Mouse (Mus musculus) kidney, adult 2 months (tissue): Measurements from ENCODE around the gene Gstt4. TPM values are rescaled to one million over a fixed set of nuclear protein-coding genes. Genes with fewer than 3 reads are reported as not detected.
A peak's percentile ranks its signal among the peaks of the same experiment; 100 is the strongest.
"Not testable (repeated sequence)": the region's sequence is repeated elsewhere in the genome, so short reads cannot be mapped to it uniquely, and the experiment has no call there.

Source experiments
- DNase-seq: peaks from one replicate; pipeline ENCODE4 v3.0.0; 2021
- H3K27ac ChIP-seq: fragments of 200-500 bp; 2 replicates; pipeline ENCODE4 v1.5.1; 2012; ENCODE audit warnings: low read depth, low read length, control low read depth, inconsistent platforms; ENCODE audit not compliant: insufficient read depth
- H3K27me3 ChIP-seq: fragments of 200-500 bp; replicated peaks from 2 replicates; pipeline ENCODE4 v1.6.1; 2012; ENCODE audit warnings: mild to moderate bottlenecking, moderate library complexity, low read length, inconsistent platforms; ENCODE audit not compliant: control insufficient read depth, insufficient read depth
- H3K36me3 ChIP-seq: fragments of 200-500 bp; 2 replicates; pipeline ENCODE4 v1.6.1; 2012; ENCODE audit warnings: mild to moderate bottlenecking, moderate library complexity, low read length, inconsistent platforms; ENCODE audit not compliant: control insufficient read depth, insufficient read depth
- H3K4me1 ChIP-seq: fragments of 200-500 bp; 2 replicates; pipeline ENCODE4 v1.6.1; 2011; ENCODE audit warnings: low read length; ENCODE audit not compliant: control insufficient read depth, insufficient read depth
- H3K4me3 ChIP-seq: fragments of 200-500 bp; 2 replicates; pipeline ENCODE4 v1.5.1; 2011; ENCODE audit warnings: mild to moderate bottlenecking, low read depth, low read length, control low read depth; ENCODE audit not compliant: insufficient read depth
- CTCF ChIP-seq: fragments of 200-500 bp; conservative IDR thresholded peaks from 2 replicates; pipeline ENCODE4 v1.5.1; 2011; ENCODE audit warnings: low read depth, mild to moderate bottlenecking, control low read depth, low read length, moderate library complexity, mixed read lengths; ENCODE audit not compliant: insufficient read depth, insufficient read length
- POLR2A ChIP-seq: fragments of 200-500 bp; IDR thresholded peaks from one replicate; pipeline ENCODE4 v1.6.1; 2011; ENCODE audit warnings: low read depth, low read length, control low read depth
- WGBS: fragments of 180-500 bp; shearing (Covaris S2); methylation state at CpG from one replicate; pipeline ENCODE4 v1.1.7; 2018; 5-methylcytosine and 5-hydroxymethylcytosine counted together
- polyA plus RNA-seq: library from polyadenylated mRNA; depleted of rRNA; stranded (reverse); fragments of >200 nt; gene quantifications from 2 replicates; pipeline ENCODE4 v1.2.3, GENCODE M21; 2012; rRNA removed

The Gstt4 gene
- polyA plus RNA-seq, 1 experiment, result 0.11 TPM

GRCm38 (mm10) chr10:75777885-75778284 lies 44.5 kb downstream of the Gstt4 start:
- H3K4me3 ChIP-seq, result no peak overlapping the region
- no peak for DNase-seq
- H3K36me3 ChIP-seq, result no peaks in the 10 kb centered on the region
- H3K27ac ChIP-seq, result no peak overlapping the region
- H3K27me3 ChIP-seq, result no peaks in the 10 kb centered on the region
- no peaks in the 10 kb centered on the region; the same call in 1 of the 2 replicates for H3K4me1 ChIP-seq
- TF ChIP-seq POLR2A, result no peak
- TF ChIP-seq CTCF, result no peak
- 89% methylated on average over 2 of the region's 2 CpGs for WGBS

GRCm38 (mm10) chr10:75776562-75776961 lies 45.8 kb downstream of the Gstt4 start:
- peaks cover 3% of the 10 kb centered on the region; the same call in 1 of the 2 replicates for H3K4me1 ChIP-seq
- TF ChIP-seq POLR2A (no peak), CTCF (no peak)
- DNase-seq, result no peak
- no peaks in the 10 kb centered on the region for H3K27me3 ChIP-seq
- WGBS, result 91% methylated on average over 6 of the region's 6 CpGs
- H3K4me3 ChIP-seq, result no peak overlapping the region
- no peaks in the 10 kb centered on the region for H3K36me3 ChIP-seq
- no peak overlapping the region for H3K27ac ChIP-seq

- no peaks in the 10 kb centered on the region for H3K36me3 ChIP-seq
- 89% methylated on average over 9 of the region's 9 CpGs for WGBS
- peaks cover 3% of the 10 kb centered on the region; the same call in 1 of the 2 replicates for H3K4me1 ChIP-seq
- no peak overlapping the region for H3K4me3 ChIP-seq
- no peaks in the 10 kb centered on the region for H3K27me3 ChIP-seq
- TF ChIP-seq CTCF (no peak), POLR2A (no peak)
- DNase-seq, result no peak
- H3K27ac ChIP-seq, result no peak overlapping the region
Observed at GRCm38 (mm10) chr10:75774587-75774986, 47.8 kb downstream of the Gstt4 start.

GRCm38 (mm10) chr10:75774102-75774501 lies 48.2 kb downstream of the Gstt4 start:
- DNase-seq, result no peak
- no peaks in the 10 kb centered on the region for H3K36me3 ChIP-seq
- no peak overlapping the region for H3K4me3 ChIP-seq
- WGBS, result 89% methylated on average over 5 of the region's 5 CpGs
- no peak for TF ChIP-seq POLR2A
- no peak for TF ChIP-seq CTCF
- no peaks in the 10 kb centered on the region for H3K27me3 ChIP-seq
- no peak overlapping the region for H3K27ac ChIP-seq
- H3K4me1 ChIP-seq, result peaks cover 3% of the 10 kb centered on the region; the same call in 1 of the 2 replicates

- WGBS, result 1% methylated on average over 45 of the region's 47 CpGs
- H3K4me3 ChIP-seq, result peak within 1 kb of the TSS; percentile 92
- peak; percentile 90 for TF ChIP-seq POLR2A
- peak; percentile 54 for TF ChIP-seq CTCF
- peak within 1 kb of the TSS; percentile 89 for H3K27ac ChIP-seq
- no peaks in the 10 kb centered on the region for H3K36me3 ChIP-seq
- H3K4me1 ChIP-seq, result peaks cover 3% of the 10 kb centered on the region; the same call in 1 of the 2 replicates
- no peaks in the 10 kb centered on the region for H3K27me3 ChIP-seq
- DNase-seq, result peak; percentile 96
Observed at GRCm38 (mm10) chr10:75772795-75773664, 49.3 kb downstream of the Gstt4 start, which contains the start of gene Ddt. Gene Ddt, minus strand, starts transcription at chr10:75773414.

- 45% methylated on average over 5 of the region's 5 CpGs for WGBS
- not testable (repeated sequence) for H3K36me3 ChIP-seq, DNase-seq, H3K27me3 ChIP-seq, H3K27ac ChIP-seq, H3K4me1 ChIP-seq, H3K4me3 ChIP-seq
Observed at GRCm38 (mm10) chr10:75767756-75768155, 54.6 kb downstream of the Gstt4 start.

- Histone ChIP-seq H3K27ac (no peak overlapping the region), H3K4me1 (peaks cover 5% of the 10 kb centered on the region; the same call in 1 of the 2 replicates), H3K27me3 (no peaks in the 10 kb centered on the region), H3K36me3 (no peaks in the 10 kb centered on the region), H3K4me3 (no peak overlapping the region)
- WGBS, result 72% methylated on average over 6 of the region's 6 CpGs
- TF ChIP-seq CTCF (no peak), POLR2A (no peak)
- peak; percentile 84 for DNase-seq
Observed at GRCm38 (mm10) chr10:75766856-75767255, 55.5 kb downstream of the Gstt4 start.

Other genes starting within 250 kb of the Gstt4 start
- gene Ggt5, start 233.2 kb downstream of the Gstt4 start, polyA plus RNA-seq, result 34.5 and 48.3 TPM in 2 replicates
- gene Susd2, start 178.5 kb downstream of the Gstt4 start, polyA plus RNA-seq, result 193 and 196 TPM in 2 replicates
- 24.6 and 27.3 TPM in 2 replicates for gene Cabin1, start 58.2 kb downstream of the Gstt4 start, polyA plus RNA-seq
- 408 and 410 TPM in 2 replicates for gene Ddt, start 49.1 kb downstream of the Gstt4 start, polyA plus RNA-seq
- not detected in 2 replicates for gene Gm20441, start 41.6 kb downstream of the Gstt4 start, polyA plus RNA-seq
- gene Gstt3, start 41.1 kb downstream of the Gstt4 start, polyA plus RNA-seq, result 97.4 and 108 TPM in 2 replicates
- 492 and 514 TPM in 2 replicates for gene Gstt1, start 24.0 kb downstream of the Gstt4 start, polyA plus RNA-seq
- 1,054 and 1,473 TPM in 2 replicates for gene Gstt2, start 14.9 kb upstream of the Gstt4 start, polyA plus RNA-seq
- 3,280 and 4,796 TPM in 2 replicates for gene Mif, start 37.7 kb upstream of the Gstt4 start, polyA plus RNA-seq
- 5.0 and 6.4 TPM in 2 replicates for gene Derl3, start 70.9 kb upstream of the Gstt4 start, polyA plus RNA-seq
- 34.6 and 37.7 TPM in 2 replicates for gene Smarcb1, start 99.1 kb upstream of the Gstt4 start, polyA plus RNA-seq
- gene Chchd10, start 110.6 kb upstream of the Gstt4 start, polyA plus RNA-seq, result 1,587 and 1,621 TPM in 2 replicates
- gene Mmp11, start 114.0 kb upstream of the Gstt4 start, polyA plus RNA-seq, result 21.5 and 23.9 TPM in 2 replicates
- gene Gm867, start 118.1 kb upstream of the Gstt4 start, polyA plus RNA-seq, result 1.3 and 1.4 TPM in 2 replicates
- 1.2 and 3.8 TPM in 2 replicates for gene Vpreb3, start 120.5 kb upstream of the Gstt4 start, polyA plus RNA-seq
- 0.03 TPM in 1 of 2 replicates, not detected in the other for gene Gm5134, start 132.0 kb upstream of the Gstt4 start, polyA plus RNA-seq
- 4.2 and 4.3 TPM in 2 replicates for gene Zfp280b, start 210.1 kb upstream of the Gstt4 start, polyA plus RNA-seq